Mouse (Mus musculus) embryonic stem cell, embryonic (primary cell): Measurements from ENCODE around the gene Mapk1ip1.

Experiments
- CTCF ChIA-PET, 4 experiments: fragments of 300-600 bp in 2 of 4; fragments of 350-600 bp in 2 of 4; sonication (Branson Sonifier 250); formaldehyde crosslinking; loops; one replicate each; lab custom pipeline; 2022; ENCODE audit warnings: inconsistent platforms in 2 of 4; lab: Charles Lee
- POLR2A ChIA-PET, 4 experiments: fragments of 300-600 bp in 2 of 4; fragments of 350-600 bp in 2 of 4; sonication (Branson Sonifier 250); formaldehyde crosslinking; loops; one replicate each; lab custom pipeline; 2022; ENCODE audit warnings: antibody characterized with exemption in 4 of 4, inconsistent platforms in 1 of 4; lab: Charles Lee

Gene Mapk1ip1

GRCm38 (mm10) chr7:138845544-138846391, at the start of gene Mapk1ip1, which contains the start of gene Ppp2r2d:
TSS of gene Mapk1ip1 (minus strand) at chr7:138846273.
TSS of gene Ppp2r2d (plus strand) at chr7:138846079.
- POLR2A ChIA-PET = interaction anchor here (0.6 to 7.2 kb wide), 34 partner anchors 8 to 87 kb away, joined by 3 to 56 read pairs (median 3); no protein-coding TSS in a partner anchor
- CTCF ChIA-PET = interaction anchor here (0.5 to 6.9 kb wide), 15 partner anchors 10 to 414 kb away, joined by 3 to 91 read pairs (median 3); no protein-coding TSS in a partner anchor

DNA sequence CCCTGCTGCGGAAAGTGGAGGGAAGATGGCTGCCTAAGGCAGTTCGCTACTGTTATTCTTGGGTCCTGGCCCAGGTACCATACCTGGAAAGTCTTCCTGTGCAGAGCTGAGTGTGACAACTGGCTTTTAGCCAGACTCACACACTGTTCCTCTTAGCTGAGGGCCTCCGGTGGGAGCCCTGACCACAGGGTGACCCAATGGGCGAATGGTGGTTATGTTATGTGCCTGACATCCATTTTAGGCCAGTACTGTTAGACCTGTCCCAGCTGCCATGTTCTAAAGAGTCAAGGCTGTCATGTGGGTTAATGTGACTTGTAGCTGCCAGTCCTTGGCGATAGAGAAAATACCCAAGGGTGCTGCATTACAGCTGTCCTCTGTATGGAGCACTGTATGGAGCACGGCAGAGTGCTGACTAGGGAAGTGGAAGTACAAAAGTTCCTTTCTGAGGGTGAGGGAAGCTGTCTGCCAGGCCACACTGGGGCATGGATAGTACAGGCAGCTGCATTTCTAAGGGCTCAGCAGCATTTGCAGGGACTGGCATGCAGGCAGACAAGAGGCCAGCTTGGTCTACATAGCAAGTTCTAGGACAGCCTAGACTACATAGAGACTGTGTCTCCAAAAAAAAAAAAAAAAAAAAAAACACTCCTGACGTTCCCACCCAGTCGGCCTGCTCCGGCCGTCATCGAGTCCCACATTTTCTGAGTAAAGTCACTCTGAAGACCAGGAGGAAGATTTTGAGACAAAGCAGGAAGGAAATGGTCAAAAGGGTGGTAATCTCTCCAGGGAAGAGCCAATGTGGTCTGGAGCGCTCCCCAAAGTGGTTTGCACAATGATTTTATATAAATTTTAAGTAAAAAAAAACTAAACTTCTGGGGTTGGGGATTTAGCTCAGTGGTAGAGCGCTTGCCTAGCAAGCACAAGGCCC, 39.6 kb upstream of the Mapk1ip1 start:
- POLR2A ChIA-PET = interaction anchor here in 3 of 4 experiments (0.6 to 7.4 kb wide), 21 partner anchors 8 to 503 kb away, joined by 3 to 95 read pairs (median 4); partner anchors contain the start of genes Mapk1ip1 (in 2 of the 3), Ppp2r2d (in 2 of the 3) and Inpp5a (in 1 of the 3)
- CTCF ChIA-PET = interaction anchor here in 2 of 4 experiments (1.3 to 1.4 kb wide), 2 partner anchors 38 kb away, joined by 3 to 4 read pairs; no protein-coding TSS in a partner anchor

DNA sequence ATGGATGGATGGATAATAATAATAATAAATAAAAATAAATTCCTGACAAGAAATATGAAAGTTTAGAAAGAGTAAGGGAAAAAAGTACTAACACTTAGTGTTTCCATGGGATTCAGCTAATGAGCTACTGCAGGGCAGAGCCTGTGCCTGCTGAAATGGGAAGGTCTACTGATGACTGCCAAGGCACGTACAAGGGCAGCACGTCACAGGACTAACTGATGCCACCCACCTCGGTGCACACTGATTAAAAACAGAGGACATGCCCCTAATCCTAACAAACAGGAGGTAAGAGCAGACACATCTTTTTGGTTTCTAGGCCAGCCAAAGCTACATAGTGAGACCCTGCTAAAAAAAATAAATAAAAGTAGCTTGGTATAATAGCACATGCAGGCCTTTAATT, 37.7 kb upstream of the Mapk1ip1 start:
- ChIA-PET CTCF (interaction anchor here in 2 of 4 experiments (1.0 to 1.6 kb wide), 3 partner anchors 10 to 40 kb away, joined by 3 to 6 read pairs (median 5); partner anchors contain the start of genes Mapk1ip1 (in 1 of the 2) and Ppp2r2d (in 1 of the 2)), POLR2A (interaction anchor here in 3 of 4 experiments (0.8 to 7.4 kb wide), 11 partner anchors 8 to 34 kb away, joined by 3 to 95 read pairs (median 5); no protein-coding TSS in a partner anchor)

GRCm38 (mm10) chr7:138875031-138875430, 29.0 kb upstream of the Mapk1ip1 start:
- ChIA-PET POLR2A (interaction anchor here in 3 of 4 experiments (1.0 to 13.0 kb wide), 9 partner anchors 10 to 25 kb away, joined by 3 to 127 read pairs (median 9); no protein-coding TSS in a partner anchor), CTCF (interaction anchor here in 2 of 4 experiments (0.5 to 1.3 kb wide), 2 partner anchors 49 to 209 kb away, joined by 4 read pairs; no protein-coding TSS in a partner anchor)

DNA sequence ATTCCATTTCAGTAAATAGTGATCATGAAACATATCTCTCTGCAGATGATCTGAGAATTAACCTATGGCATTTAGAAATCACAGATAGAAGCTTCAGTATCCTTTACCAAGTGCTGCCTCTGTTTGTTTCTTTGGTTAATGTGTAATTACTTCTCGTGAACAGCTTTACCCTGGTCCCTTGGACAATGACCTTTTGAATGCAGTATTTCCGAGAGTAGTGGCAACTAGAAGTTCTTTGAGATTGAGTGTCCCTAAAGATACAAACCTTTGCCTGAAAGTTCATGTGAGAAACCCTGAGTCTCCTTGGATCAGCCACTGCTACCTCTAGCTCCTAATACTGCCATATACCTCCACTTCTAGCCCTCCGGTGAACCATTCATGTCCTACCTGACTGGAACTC, 26.9 kb upstream of the Mapk1ip1 start:
- ChIA-PET POLR2A (interaction anchor here in 3 of 4 experiments (0.8 to 13.0 kb wide), 10 partner anchors 9 to 32 kb away, joined by 3 to 127 read pairs (median 6); no protein-coding TSS in a partner anchor), CTCF (interaction anchor here in 2 of 4 experiments (0.6 to 1.7 kb wide), 2 partner anchors 10 to 32 kb away, joined by 4 read pairs; no protein-coding TSS in a partner anchor)

GRCm38 (mm10) chr7:138868316-138868715, 22.2 kb upstream of the Mapk1ip1 start:
- ChIA-PET POLR2A (interaction anchor here in 2 of 4 experiments (0.7 to 13.0 kb wide), 5 partner anchors 13 to 17 kb away, joined by 3 to 127 read pairs (median 95); no protein-coding TSS in a partner anchor), CTCF (no interaction called here)

GRCm38 (mm10) chr7:138867286-138867685, 21.2 kb upstream of the Mapk1ip1 start:
- ChIA-PET CTCF (interaction anchor here in 1 of 4 experiments (0.8 kb wide), 1 partner anchor 39 kb away, joined by 3 read pairs; no protein-coding TSS in a partner anchor), POLR2A (interaction anchor here in 2 of 4 experiments (0.8 to 13.0 kb wide), 6 partner anchors 12 to 18 kb away, joined by 6 to 115 read pairs (median 22); no protein-coding TSS in a partner anchor)

GRCm38 (mm10) chr7:138864776-138865175, 18.7 kb upstream of the Mapk1ip1 start:
- ChIA-PET CTCF (no interaction called here), POLR2A (interaction anchor here in 3 of 4 experiments (0.7 to 13.0 kb wide), 13 partner anchors 8 to 27 kb away, joined by 3 to 115 read pairs (median 9); no protein-coding TSS in a partner anchor)

DNA sequence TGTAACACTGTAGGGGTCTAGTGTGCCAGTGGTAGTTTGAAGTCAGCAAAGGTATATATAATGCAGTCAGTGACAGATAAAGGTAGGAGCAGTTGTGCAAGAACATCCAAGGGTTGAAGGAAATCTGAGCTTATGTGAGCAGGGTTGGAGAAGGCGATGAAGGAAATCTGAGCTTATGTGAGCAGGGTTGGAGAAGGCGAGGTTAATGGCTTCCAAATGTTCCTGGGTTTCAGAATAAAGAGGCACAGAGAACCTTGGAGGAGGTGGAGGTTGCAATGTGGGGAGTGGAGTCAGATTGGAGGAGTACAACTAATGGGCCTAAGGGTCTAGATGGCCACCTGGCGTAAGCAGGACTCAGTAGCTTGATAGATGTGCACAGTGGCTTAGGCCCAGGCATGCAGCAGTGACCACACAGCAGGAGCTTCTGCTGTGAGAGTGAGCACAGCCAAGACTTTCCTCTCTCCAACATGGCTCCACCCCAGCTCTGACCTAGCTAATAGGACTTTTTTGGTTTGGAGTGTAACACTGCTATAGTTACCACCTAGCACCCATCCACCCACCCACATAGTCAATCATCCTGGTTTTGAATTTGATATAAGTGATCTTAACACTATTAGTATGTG, 18.0 kb upstream of the Mapk1ip1 start:
- CTCF ChIA-PET = interaction anchor here in 1 of 4 experiments (0.8 kb wide), 1 partner anchor 18 kb away, joined by 3 read pairs; the partner anchor contains the start of genes Mapk1ip1 and Ppp2r2d
- POLR2A ChIA-PET = interaction anchor here in 3 of 4 experiments (0.6 to 13.0 kb wide), 17 partner anchors 8 to 28 kb away, joined by 3 to 115 read pairs (median 5); partner anchors contain the start of genes Mapk1ip1 (in 1 of the 3) and Ppp2r2d (in 1 of the 3)

DNA sequence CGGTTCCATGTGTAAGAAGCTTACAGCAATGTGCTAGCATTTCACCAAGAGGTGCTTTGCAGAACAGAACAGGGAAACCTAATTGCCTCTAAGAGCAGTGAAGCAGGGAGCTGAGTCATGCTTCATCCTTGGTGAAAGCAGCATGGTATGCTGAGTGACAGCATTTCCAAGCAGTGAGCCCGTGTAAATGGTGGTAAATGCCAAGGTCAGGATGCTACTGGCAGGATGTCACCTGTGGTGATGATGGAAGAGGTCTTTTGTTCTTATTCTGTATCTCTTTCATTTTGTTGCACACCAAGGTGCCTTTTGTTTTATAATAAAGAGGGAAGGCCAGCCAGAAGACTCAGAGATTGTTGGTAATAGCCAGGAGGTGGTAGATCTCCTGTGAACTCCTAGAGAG, 10.6 kb upstream of the Mapk1ip1 start:
- CTCF ChIA-PET = interaction anchor here in 1 of 4 experiments (1.0 to 1.4 kb wide), 2 partner anchors 16 to 67 kb away, joined by 3 to 5 read pairs; no protein-coding TSS in a partner anchor
- POLR2A ChIA-PET = interaction anchor here (1.0 to 11.7 kb wide), 20 partner anchors 6 to 50 kb away, joined by 3 to 127 read pairs (median 4); partner anchors contain the start of genes Mapk1ip1 (in 4 of the 4) and Ppp2r2d (in 4 of the 4)

- CTCF ChIA-PET = interaction anchor here in 2 of 4 experiments (1.3 to 1.4 kb wide), 2 partner anchors 12 to 14 kb away, joined by 4 read pairs; no protein-coding TSS in a partner anchor
- POLR2A ChIA-PET = interaction anchor here in 3 of 4 experiments (0.8 to 11.7 kb wide), 10 partner anchors 8 to 65 kb away, joined by 3 to 127 read pairs (median 4); partner anchors contain the start of genes Ppp2r2d (in 3 of the 3) and Mapk1ip1 (in 2 of the 3)
These were observed 8.1 kb upstream of the Mapk1ip1 start for GRCm38 (mm10) chr7:138854201-138854600.

GRCm38 (mm10) chr7:138853417-138854031, 7.5 kb upstream of the Mapk1ip1 start:
- POLR2A ChIA-PET = interaction anchor here (0.6 to 11.7 kb wide), 10 partner anchors 8 to 66 kb away, joined by 3 to 127 read pairs (median 4); partner anchors contain the start of genes Ppp2r2d (in 2 of the 4) and Mapk1ip1 (in 1 of the 4)
- CTCF ChIA-PET = interaction anchor here in 2 of 4 experiments (0.7 to 1.4 kb wide), 2 partner anchors 13 to 1251 kb away, joined by 3 to 4 read pairs; no protein-coding TSS in a partner anchor

GRCm38 (mm10) chr7:138850083-138850482, 4.0 kb upstream of the Mapk1ip1 start:
- POLR2A ChIA-PET = interaction anchor here (0.6 to 11.7 kb wide), 62 partner anchors 9 to 1439 kb away, joined by 3 to 127 read pairs (median 5); partner anchors contain the start of gene Bnip3 (in 1 of the 4)
- CTCF ChIA-PET = interaction anchor here (0.6 to 1.8 kb wide), 9 partner anchors 9 to 1371 kb away, joined by 3 to 9 read pairs (median 3); no protein-coding TSS in a partner anchor

DNA sequence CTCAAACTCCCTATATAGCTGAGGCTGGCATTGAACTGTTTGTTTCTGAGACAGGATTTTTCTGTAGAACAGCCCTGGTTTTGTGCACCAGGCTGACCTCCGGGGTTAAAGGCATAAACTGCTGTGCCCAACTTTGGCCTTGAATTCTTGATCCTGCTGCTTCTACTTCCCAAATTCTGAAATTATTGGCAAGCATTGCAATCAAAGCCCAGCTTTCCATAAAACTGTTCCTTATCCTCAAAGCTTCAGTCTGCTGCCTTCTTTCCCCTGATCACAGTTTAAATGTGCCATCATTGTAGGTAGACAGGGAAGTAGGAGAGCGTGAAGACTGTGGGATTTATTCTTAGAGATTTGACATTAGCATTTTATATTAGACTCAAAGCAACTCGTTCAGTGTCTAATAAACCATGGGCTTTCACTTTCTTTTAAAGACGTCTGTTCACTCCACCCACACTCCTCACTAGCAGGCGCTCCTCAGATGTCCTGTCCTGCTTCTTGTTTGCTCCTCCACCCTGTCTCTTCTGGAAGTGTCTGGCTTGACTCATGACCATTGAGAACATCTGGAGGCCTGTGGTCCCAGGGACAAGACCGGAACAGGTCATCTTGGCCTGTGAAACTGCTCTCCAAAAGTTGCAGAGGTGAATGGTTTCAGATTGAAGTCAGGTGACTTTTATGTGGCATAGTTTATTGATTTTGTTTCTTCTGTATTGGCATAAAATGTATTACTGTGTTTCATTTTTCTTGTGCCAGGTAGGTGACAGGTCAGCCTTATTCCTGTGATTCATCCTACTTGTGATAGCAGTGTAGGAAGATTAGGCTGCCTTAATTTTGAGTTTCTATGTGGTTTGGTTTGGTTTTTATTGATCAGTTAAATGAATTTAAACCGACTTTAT, 2.2 kb upstream of the Mapk1ip1 start:
- CTCF ChIA-PET = no interaction called here
- POLR2A ChIA-PET = interaction anchor here in 3 of 4 experiments (0.6 to 2.1 kb wide), 6 partner anchors 36 to 892 kb away, joined by 3 to 9 read pairs (median 6); no protein-coding TSS in a partner anchor
